Mouse (Mus musculus) left cerebral cortex, adult 11 months (tissue): ENCODE results near the gene Endod1.
"Not testable (repeated sequence)": the region's sequence is repeated elsewhere in the genome, so short reads cannot be mapped to it uniquely, and the experiment has no call there.

Source experiments
- DNase-seq: peaks from one replicate; pipeline ENCODE4 v3.0.0; 2022; ENCODE audit warnings: low spot score

Endod1 gene

GRCm38 (mm10) chr9:14380386-14381285 is 671 bp downstream of the Endod1 start:
- peak; percentile 77 for DNase-seq

- no peak for DNase-seq
Observed at GRCm38 (mm10) chr9:14379769-14380385, 1.4 kb downstream of the Endod1 start.

GRCm38 (mm10) chr9:14378151-14378550 is 3.2 kb downstream of the Endod1 start:
- DNase-seq, result no peak

GRCm38 (mm10) chr9:14376149-14376548 is 5.2 kb downstream of the Endod1 start:
- no peak for DNase-seq

DNA sequence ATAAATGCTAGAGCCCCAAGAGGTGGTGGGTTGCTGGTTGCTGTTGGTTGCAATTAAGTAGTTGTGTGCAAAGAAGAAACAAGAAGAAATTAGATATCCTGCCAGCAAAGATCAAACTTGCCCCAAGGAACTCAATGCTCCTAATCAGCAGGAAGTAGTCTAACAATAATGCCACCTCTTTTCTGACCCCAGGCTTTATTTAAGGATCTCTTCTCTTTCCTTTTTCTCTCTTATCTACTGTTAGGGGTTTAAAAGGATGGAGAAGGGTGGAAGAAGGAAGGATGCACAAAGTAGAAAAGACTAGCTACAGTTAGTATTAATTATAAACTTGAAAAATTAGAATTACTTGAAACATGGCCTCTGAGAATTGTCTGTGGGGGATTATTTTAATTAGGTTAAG is 8.9 kb downstream of the Endod1 start:
- DNase-seq, result no peak

- DNase-seq, result no peak
Observed at GRCm38 (mm10) chr9:14369271-14369670, 12.0 kb downstream of the Endod1 start.

- no peak for DNase-seq
Observed at GRCm38 (mm10) chr9:14367850-14368249, 13.5 kb downstream of the Endod1 start.

GRCm38 (mm10) chr9:14365481-14366125 is 15.7 kb downstream of the Endod1 start:
- no peak for DNase-seq

- no peak for DNase-seq
Observed at GRCm38 (mm10) chr9:14364719-14365118, 16.6 kb downstream of the Endod1 start.

- DNase-seq, result no peak
Observed at GRCm38 (mm10) chr9:14363540-14363939, 17.8 kb downstream of the Endod1 start.

DNA sequence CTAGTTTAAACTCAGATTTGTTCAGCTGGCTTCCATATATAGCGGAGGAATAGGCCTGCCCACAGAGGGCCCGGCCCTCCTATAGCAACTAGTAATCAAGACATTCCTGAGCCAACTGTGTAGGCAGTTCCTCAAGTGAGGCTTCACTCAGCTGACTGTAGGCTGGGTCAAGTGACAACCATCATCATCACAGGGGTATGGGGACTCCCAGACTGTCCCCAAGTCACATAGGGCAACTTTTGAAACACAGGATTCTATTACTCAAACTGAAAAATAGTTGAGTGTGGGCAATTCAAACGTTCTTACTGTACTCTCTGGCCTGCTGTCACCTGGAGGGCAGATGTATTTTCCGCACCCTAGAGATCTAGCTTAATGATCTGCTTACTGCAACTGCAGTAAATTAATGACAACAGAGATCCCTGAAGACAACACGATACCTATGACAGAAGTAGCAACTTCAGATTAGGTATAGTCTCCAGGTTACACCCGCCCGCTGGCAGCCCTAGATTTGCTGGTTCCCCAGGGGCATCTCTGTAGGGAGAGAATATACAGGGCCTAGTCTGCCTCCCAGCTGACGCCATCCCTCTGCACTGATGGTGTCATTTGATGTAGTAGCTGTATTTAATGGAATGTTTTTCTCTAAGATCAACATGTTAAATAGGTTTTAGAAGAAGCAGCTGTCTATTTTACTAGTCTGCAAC is 19.1 kb downstream of the Endod1 start:
- DNase-seq, result no peak

DNA sequence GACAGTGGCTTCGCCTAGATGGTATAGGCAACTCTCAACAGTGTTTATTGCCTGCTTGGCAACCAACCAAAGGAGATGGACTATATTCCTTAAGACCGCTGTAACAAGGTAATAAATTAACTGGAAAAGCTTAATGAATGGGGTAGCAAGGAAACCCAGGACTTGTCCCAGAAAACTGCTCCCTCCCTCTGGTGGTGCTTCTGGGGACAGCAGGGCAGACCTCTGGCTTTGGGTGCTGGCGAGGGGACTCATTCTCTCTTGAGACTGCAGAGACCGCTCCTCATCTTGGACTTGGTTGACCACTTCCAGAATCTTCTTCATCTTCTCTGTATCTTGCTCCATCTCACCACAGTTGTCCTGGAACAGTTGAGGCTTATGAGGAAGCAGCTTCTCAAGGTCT is 24.3 kb downstream of the Endod1 start:
- DNase-seq, result no peak

DNA sequence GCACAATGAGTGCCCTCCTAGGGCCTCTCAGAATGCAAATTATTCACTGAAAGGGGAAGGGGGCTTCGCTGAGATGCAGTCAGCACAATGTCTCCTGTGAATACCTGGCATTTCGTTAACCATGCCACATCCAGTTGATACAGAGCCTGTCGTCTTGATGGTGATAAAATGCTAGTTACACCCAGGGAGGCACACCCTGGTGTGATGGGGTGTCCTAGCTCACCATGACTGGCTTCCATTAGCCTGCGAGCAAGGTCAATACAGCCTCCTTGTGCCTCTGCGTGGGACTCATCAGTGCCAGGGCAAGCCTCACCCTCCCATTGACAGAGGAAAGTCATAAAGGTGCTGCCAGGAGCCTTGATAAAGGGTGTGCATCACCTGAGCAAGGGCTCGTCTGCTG is 26.5 kb downstream of the Endod1 start:
- DNase-seq, result no peak

DNA sequence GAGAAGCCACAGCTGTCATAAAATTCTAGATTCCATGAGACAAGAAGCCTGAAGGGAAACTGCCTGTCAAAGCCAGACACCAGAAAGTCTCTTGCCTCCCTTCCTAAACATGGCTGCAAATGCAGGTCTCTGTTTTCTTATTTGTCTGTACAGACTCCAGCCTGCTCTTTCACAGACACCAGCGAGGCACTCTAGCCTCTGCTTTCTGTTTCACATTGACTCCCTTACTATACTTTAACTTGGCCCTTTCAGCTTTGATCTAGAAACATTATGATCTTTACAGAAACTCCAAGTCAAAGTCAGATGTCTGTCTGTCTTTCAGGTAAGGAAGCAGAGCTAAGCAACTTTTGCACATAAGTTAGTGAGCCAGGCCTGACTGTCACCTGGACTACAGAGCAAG is 29.0 kb downstream of the Endod1 start:
- DNase-seq, result no peak

GRCm38 (mm10) chr9:14350787-14351186 is 30.5 kb downstream of the Endod1 start:
- no peak for DNase-seq

GRCm38 (mm10) chr9:14349380-14349779 is 31.9 kb downstream of the Endod1 start:
- DNase-seq, result no peak

DNA sequence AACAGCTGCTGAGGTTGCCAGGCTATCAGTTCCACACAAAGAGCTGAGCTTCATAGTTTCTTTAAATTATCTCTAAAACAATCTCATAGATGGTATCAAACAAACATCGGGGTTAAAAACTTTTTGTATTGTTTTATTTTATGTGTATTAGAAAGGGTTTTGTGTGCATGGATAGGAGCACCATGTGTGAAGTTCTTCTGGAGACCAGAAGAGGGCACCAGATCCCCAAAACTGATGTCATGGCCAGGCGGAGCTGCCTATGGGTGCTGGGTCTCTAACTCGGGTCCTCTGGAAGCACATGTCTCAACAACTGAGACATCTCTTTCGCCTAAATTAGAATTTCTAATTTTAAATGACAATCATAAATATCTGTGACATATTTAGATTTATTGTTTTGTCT is 32.9 kb downstream of the Endod1 start:
- no peak for DNase-seq

GRCm38 (mm10) chr9:14345866-14346265 is 35.4 kb downstream of the Endod1 start:
- not testable (repeated sequence) for DNase-seq

- peak; percentile 48 for DNase-seq
Observed at GRCm38 (mm10) chr9:14342041-14342668, 39.2 kb downstream of the Endod1 start.

DNA sequence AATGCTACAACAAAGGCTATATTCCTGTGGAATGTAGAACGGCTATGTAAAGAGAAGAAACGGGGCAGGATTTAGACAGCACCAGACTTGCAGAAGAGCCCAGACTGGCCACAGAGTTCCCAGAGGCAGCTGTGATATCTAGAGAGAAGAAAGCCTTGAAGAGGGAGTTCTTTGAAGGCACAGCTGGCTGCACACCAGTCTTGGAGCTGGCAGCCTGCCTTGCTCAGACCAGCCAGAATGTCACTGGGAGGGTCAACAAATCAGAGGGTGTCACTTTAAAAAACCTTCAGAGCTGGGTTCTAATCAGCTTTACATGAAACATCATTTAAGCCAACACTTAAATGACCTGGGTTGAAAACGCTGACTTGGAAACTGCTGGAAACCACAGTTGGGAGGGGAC is 42.6 kb downstream of the Endod1 start:
- no peak for DNase-seq

DNA sequence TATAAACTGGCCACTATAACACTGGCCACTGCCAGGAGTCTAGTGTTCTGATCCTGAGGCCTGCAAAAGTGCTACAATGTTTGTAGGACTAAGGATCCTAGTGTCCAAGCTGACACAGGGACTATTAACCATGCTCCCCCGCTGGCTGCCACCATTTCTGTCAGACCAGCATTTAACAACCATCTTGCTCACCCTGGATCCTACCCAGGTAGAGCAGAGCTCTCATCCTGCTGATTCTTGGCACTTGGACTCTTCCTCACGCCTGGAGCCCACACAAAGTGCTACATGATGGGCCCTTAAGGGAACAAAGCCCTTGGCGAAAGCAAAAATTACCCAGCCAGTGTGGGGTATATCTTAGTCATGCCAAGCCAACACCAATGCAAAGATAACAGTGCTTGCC is 44.4 kb downstream of the Endod1 start:
- peak; percentile 11 for DNase-seq

DNA sequence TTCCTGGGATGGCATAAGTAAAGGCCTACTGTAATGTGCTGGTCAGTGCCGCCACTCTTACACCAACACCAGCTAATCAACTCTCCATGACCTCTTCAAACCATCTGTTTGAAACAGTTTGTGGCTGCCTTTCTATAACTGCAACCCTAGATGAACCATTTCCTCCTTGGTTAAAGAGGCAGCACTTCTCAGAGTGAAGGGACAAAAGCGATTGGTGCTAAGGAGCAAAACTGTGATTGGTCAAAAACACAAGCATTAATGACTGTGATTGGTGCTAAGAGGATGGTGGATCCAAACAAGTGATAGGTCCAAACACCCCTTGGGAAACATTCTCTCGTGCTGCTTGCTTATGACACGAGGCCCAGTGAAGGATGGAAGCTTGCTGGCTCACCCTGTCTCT is 45.5 kb downstream of the Endod1 start:
- no peak for DNase-seq
